Mouse (Mus musculus) 416B (cell line): ENCODE measurements around the gene Gm20388.

Experiments
- DNase-seq: peaks from one replicate; pipeline ENCODE4 v3.0.0; 2011; ENCODE audit warnings: low read depth

The Gm20388 gene

DNA sequence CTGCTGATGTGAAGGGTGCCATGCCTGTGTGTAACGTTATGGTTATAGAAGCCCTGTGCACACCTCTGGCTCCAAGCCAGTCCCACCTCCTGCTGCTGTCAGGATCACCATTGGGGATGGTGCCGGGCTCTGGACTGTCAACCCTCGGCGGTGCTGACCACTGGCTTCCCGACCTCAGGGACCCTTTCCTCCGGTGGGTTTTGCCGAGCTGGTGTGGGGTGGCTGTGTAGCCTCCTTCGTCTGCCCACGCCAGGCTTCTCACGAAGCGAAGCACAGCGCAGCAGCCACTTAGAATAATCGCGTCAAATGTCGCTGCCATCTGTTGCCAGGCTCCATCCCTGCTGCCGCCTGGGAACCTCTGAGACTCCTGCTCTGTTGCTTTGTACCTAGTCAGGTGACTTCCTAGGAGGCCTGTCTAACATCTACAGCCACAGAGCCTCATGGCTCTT, 637.7 kb downstream of the Gm20388 start:
- no peak for DNase-seq

DNA sequence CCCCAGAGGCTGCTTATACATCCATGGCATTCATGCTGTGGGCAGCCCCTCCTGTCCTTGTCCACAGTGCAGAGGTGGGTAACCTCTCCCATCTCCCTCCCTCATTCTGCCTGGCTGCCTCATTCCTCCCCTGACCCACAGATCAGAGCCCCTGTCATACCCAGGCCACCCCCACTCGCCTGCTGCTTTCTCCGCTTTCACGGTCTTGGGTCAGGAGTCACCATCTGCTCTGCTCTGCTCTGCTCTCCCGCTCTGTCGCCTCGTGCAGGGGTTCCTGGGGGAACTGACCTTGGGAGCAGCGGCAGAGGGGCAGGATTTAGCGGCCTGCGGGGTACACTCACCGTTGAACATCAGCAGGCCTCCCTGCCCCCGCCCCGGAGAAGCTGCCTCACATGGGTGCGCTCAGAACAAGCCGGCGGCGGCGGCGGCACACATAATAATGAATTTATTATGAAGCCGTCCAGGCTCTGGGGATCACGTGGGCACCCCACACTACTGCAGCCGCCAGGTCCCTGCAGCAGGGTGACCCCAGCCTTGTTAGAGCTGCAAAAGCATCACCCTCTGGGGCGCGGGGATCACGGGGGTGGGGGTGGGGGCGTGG, 638.8 kb downstream of the Gm20388 start:
- DNase-seq, result no peak

DNA sequence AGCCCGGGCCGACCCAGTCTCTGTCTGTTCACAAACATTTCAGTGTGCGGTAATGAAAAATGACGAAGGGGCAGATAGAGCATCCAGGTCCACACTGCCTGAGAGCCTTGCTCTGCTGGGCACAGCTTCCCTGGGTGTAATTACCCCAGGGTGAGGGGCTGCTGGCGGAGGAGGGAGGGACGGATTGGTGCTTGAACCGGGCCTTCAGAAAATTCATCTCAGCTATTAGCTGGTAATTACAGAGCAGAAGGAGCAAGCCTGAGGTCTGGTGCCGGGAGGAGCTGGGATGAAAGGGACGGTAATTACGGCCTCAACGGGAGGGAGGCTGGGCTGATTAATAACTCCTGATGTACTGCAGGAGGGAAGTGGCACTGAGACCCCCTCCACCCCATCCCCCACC, 639.3 kb downstream of the Gm20388 start:
- DNase-seq, result no peak

DNA sequence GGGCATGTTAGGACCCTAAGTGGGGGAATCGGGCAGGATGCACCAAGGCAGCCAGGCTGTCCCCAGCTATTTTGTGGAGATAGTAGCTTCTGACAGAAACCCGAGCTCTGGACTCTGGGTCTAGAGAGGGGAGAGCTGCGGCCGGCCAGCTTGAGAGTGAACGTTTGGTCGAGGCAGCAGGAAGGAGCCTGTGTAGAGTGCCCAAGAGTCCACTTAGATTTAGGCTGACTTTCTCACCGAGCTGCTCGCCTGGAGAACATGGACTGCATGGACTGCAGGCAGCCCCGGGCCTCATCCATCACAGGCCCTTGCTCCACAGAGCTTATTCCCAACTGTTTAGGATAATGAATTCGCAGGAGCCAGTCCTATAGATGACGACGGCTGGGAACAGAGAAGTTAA, 639.8 kb downstream of the Gm20388 start:
- DNase-seq, result no peak

DNA sequence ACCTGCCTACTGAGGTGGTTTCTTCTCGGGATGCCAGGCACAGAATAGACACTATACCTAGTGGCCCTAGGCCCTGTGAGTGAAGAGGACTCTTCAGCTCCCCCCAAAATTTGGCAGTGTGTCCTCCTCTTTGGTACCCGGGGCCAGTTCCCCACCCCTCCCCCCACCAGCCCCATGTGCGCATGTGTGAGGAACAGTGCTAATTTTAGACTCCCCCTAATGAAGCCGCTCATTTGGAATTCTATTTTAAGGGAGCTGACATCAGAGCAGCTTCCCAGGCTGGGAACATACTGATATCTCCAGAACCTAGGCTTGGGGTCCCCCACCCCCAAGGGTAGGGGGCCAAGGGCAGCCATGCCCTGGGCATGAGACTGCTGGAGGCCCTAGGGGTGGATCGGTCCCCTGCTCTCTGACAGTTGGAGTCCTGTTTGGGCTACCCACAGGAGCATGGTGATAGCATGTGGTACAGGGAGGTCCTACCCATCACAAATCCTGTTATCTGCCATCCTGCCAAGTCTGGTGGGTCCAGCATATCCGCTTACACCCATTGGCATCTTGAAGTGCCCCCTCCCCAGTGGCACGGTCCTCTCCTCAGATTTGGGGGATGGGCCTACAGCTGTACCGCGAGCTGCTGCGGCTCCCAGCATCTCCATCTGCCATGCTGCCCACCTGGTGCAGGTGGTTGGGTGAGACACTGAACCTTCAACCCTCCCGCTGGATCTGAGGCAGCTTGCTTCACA, 640.5 kb downstream of the Gm20388 start:
- no peak for DNase-seq

DNA sequence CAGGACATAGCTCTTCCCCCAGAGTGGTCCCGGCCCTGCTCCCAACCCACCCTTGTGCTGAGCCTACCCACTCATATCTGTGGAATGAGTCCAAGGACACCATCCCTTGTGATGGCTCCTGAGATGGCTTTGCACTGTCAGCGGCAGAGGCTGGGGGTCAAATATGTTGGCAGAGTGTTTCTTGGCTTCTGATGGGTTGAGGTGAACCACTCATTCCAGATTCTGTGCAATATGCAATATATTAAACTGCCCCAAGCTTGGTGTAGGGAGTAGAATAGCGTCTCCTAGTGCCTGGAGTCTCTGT, 641.0 kb downstream of the Gm20388 start:
- no peak for DNase-seq

DNA sequence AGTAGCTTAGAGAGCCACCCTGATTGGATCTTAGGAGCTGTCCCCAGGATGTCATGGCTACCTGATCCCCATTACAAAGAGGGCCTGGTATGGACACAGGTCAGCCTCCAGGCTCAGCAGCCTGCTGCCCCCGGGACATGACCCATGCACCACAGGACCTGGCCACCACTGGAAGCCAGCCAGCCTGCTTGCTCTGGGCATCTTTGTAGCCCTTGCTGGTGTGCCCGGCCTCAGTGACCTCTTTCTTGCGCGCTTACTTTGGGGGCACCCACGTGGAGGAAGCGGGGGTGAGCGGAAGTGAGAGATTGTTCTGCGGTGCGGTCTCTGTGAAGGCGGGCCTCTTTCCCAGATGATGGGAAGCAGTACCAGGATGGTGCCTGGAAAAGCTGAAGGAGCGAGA, 641.9 kb downstream of the Gm20388 start:
- no peak for DNase-seq

DNA sequence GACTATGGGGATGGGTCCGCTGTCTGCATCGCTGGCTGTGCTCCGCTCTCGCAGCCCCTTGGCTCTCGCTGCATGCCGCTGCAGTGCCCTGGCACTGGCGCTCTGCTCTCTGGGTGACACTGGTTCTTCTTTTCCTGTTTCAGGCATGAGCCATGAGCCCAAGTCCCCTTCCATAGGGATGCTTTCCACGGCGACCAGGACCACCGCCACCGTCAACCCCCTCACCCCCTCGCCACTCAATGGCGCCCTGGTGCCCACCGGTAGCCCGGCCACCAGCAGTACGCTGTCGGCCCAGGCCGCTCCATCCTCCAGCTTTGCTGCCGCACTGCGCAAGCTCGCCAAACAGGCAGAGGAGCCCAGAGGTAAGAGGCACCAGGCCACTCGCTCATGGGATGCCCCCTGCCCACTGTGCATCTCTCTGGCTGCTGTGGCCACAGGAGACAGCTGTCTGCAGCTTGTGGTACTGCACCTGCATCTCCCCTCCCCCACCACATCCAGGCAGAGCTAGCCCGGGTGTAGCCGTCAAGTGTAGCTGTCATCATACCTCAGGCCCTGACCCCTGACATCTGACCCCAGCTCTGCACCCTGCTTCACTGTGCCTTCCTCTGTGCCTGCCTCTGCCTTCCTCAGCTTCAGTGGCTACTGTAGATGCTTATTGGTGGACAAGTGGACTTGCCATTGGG, 642.9 kb downstream of the Gm20388 start:
- DNase-seq, result no peak

DNA sequence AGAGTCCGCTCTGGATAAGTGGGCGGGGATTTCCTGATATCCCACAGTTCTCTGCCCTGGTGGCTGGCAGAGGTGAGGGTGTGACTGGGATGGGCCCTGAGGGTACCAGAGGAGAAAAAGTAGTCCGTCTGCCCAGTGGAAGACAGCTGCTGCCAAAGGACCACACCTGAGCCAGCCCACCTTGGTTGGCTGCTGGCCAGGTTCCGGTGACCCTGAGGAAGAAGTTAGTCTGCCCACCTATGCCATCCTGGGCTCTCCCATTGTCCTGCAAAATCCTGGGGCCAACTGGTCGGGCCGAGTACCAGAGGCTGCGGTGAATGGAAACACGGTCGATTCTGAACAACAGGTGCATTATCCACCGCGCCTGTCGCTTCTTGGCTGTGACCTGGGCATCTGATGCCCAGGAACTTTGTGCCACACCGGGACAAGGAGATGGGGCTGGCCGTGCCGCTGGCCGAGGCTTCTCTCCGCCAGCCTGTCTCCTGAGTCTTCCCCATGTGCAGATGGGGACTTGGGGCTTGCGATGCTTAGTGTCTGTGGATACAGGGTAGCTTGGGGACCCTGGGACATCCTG, 643.9 kb downstream of the Gm20388 start:
- no peak for DNase-seq

DNA sequence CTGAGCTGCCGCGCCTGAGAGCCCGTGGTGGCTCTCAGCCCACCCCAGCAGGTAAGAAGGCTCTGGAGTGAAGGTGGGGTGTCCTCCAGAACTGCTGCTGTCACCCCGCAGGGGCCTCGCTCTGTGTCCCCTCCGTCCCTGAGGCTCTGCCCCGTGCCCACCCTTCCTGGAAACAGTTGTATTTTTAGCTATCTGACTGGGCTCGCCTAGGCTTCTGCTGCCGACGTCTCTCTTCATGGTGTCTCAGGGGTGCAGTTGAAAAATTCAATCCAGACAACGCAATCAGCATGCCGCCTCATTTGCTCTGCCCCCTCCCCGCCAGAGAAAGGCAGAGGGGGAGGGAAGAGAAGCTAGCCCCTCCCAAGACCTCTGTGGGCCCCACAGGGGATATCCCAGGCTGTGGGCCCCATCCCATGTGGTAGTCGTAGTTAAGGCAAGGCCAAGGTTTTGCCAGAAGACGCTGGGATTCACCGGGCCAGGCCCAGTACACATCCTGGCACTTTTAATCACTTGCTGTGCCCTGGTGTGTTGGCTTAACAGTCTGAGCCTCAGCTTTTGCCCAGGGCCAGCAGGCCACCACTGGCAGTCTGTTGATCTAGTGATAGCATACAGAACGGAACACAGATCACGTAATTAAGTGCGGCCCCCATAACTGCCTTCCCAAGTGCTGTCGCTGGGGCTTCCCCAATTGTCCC, 645.7 kb downstream of the Gm20388 start:
- no peak for DNase-seq

DNA sequence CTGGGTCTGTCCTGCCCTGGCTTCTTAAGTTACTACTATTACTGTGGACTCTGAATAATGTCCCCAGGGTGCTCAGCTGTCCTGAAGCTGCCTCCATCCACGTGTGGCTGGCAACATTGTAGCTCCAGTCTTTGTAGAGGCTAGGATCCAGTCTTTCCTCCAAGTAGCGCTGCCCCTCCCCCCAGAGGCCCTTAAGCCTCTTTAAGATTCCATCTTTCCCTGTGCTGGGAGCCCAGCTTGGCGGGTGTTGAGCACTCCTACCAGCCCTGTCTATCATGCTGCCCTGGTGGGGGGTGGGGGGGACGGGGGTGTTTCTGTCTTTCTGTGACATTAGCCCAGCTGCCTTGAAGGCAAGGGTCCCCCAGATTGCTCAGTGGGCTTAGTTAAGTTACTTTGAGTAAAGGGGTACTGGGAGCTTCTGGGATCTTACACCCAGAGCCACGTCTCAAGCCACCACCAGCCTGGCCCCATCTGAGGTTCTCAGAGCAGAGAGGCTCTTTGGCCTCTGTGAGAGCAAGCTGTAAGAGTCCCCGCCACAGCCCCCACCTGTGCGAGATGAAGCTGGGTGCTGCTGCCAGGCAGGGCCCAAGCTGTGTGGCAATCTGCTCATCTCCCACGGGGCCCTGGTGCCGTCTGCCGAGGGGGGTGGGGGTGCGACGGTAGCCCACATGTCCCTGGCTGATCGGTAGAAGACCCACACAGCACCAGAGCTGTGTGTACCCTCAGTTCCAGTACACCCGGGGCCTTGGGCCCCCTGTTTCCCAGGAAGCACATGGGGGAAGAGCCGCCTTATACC, 646.7 kb downstream of the Gm20388 start:
- DNase-seq, result no peak

DNA sequence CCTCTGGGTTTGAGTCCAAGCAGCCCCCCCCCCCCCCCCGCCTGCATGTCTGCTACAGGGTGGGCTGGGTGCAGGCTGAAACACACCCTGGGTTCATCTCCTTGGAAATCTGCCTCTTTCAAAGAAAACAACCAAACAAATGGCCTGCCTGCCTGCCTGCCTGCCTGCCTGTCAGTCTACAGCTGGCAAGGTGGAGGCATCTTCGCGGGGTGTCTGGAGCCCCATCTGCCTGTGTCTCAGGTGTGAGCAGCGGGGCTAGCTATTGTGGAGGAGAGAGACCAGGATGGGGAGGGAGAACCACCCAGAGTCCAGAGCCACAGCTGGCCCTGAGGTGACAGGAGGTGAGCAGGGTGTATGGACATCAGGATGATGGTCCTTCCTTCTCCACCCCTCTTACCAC, 647.5 kb downstream of the Gm20388 start:
- DNase-seq, result no peak

DNA sequence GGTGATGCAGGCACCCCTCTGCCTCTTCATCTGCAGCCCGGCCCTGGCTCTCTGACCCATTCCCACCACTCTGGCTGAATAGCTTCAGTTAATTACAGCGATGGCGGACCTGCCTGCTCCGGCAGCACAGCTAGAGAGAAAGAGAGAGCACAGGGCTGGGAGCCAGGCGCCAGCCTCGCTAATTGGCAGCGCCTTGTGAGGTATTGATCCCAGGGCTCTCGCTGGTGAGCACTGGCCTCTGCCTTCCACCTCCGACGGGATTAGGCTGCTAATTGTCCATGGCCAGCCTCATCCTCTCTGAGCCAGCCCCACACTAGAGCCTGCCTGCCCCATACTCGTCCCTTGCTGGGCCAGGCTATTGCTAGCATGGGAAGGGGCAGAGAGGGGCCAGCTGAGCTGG, 649.0 kb downstream of the Gm20388 start:
- DNase-seq, result no peak

DNA sequence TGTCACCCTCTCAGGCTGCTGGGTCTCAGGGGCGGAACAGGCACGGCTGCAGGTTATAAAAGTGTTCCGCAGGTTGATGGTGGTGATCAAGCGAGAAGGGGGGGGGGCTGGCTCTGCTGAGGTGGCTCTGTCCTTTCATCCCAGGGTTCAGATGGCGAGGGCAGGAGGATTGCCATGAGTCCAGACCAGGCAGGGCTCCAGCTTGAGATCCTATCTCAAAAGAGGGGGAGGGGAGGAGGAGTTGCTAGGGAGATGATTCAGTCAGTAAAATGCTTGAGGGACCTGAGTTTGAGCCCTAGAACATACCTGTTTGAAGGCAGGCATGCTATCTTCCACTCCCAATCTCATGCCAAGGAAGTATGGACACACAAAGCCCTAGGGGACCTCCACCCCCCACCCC, 649.9 kb downstream of the Gm20388 start:
- DNase-seq, result no peak

DNA sequence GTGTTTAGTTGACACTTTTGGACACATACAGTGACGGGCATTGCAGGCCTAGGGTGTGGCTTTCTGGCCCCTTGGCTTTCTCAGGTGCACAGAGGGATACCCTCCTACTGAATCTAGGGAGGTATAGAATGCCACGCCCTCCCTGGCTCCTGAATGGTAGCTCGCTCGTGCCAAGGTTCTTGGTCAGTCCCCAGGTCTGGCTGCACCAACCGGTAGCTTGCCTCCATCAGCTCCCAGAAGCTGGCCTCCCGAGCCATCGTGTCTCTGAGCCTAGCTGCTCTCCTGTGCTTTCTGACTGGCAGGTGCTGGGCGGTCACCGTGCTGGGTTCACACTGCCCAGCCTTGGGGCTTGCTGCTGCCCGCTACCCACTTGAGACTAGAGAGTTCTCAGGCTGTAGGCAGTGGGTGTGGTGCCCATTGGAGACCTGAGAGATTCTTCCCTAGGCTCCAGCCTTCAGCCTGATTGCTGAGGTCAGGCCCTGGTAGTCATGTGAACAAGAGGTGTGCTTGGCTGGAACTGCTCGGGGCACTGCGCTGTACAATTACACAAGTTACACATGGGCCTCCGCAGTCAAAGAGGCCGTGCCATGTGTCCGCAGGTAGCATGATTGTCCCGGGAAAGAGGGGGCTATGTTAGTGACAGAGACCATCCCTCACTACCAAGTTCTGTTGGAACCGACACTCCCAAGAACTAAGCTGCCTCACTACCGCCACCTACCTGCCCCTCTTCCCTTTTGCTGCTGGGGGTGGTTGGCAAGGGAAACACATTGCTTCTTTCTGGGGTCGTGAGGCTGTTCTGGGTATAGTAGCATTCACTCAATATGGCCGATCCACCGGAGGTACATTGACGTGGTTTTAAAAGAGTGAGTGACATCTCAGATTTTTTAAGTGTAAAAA, 651.1 kb downstream of the Gm20388 start:
- peak; percentile 38 for DNase-seq

DNA sequence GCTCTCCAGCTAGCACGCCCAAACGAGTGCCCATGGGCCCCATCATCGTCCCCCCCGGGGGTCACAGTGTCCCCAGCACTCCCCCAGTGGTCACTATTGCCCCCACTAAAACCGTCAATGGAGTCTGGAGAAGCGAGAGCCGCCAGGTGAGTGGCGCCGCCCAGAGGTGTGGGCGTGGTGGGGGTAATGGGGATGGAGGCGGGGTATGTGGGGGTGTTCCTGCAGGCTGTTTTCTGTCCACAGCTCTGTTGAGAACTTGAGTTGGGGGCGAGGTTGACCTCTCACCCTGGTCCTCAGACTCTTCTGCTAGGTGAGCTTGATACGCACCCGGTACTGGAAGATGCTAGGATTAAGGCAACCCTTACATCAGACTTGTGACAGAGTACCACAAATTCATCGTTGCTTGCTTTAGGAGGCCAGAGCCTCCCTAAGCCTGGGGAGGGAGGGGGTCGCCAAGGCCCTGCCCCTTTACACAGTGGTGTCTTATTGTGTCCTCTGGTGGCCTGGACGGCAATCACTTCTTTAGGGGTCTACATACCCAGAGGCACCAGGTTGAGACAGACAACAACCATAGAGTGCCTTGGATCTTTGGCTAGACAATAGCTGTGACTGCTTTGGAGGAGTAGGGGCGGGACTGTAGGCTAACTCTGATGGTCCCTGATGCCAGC, 652.2 kb downstream of the Gm20388 start:
- DNase-seq, result no peak

DNA sequence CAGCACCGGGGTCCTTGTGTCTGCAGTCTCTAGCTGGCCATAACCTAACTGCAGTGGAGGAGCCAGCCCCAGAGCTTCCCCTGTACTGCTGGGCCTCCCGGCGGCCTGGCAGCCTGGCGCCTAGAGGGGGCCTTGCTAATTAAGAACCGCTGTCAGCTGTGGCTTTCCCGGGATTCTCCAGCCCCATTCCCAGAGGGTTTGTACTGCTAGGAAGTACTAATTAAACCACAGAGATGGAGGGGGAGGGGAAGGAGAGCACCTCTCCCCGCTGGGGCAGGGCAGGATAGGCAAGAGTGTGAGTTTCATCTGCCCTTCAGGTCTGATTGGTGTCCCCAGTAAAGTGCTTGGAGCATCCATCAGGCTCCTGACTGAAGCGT, 652.7 kb downstream of the Gm20388 start:
- no peak for DNase-seq

DNA sequence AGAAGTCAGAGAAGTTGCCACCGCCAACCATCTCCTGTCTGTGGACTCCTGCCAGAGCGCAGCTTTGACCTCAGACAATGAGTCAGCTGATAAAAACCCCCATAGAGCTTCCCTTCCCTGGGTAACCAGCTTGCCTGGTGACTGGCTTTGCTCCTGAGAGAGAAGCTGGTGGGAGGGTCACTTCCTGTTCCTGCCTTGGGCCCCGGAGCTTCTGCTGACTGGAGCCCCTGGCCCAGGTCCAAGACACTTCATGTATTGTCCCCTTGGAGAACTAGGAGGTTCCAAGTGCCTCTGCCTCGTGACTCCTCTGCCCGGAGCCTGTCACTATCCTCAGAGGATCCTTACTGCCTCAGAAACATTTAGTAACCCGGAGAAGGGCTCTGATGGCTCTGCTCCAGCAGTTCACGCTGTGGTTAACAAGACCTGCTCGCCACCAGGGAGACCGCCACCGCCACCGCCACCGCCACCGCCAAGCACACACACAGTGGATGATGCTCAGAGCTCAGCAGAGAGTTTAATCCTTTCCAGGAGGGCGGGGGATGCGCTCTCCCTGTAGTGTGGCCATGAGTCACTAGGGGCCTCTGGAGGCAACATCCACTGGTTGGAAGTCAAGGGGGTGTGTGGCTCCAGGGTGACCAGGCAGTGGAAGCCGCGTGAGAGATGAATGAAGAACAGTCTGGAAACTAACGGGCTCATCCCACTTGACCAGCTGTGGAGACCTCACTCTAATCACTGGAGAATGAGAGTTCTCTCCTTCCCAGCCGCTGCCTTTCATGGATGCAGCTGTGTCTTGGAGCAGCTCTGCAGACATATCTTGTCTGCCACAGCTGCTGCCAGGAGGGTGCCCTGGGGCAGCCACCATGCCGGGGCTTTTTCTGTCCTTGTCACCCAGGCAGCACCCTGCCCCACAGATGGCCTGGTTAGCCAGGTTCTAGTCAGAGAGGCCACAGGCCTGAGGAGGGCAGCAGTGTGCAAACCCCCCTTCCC, 653.5 kb downstream of the Gm20388 start:
- DNase-seq, result peak; percentile 99

DNA sequence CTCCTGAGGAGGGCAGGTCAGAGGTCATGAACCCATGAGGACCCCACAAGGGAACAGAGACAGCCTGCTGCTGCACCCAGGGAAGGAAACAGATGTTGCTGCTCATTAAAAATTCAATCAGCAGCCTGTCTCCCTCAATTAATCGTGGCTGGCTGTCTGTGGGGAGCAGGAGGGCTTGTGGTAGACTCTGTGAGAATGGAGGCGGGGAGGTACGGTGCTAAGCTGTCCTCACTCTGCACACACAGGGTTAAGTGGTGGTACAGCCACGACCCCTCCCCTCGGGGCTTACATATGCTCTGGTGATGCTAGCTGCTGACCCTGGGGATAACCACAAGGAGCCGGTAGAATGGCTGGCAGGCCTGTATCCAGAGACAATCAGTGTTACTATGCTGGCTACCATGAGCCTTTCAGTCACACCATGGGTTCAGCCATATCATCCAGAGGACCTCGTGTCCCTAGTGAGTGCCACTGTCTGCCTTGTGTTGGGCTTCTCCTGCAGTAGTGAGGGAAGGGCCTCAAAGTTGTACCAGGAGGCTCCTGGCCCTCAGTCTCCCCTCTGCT, 654.6 kb downstream of the Gm20388 start:
- no peak for DNase-seq
